Mouse (Mus musculus) kidney, postnatal 10 days (tissue): ENCODE data around the gene Cttnbp2.

Experiments
- DNase-seq: peaks from one replicate; pipeline ENCODE4 v3.0.0; 2021; ENCODE audit warnings: mixed read lengths

The Cttnbp2 gene

GRCm38 (mm10) chr6:18514480-18515352, at the start of gene Cttnbp2:
TSS of gene Cttnbp2 (minus strand) at chr6:18514843.
- peak; percentile 89 for DNase-seq

DNA sequence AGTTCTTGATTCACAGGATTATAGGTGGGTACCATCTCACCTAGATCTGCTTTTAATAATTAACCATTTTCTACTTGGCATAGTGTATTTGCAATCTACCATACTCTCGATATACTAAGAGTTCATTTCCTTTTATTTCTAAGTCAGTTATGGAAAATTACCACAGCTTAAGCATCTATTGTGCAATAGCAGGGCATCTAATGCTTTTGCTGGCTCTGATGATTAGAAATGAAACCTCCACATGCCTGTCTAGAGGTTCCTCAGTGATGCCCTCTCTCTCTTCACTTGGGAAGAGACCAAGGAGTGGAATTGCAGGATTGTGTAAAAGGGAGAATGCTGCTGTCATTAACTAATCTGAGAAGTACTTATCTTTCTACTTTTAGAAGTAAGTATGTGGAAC, 44.4 kb upstream of the Cttnbp2 start:
- DNase-seq, result no peak

DNA sequence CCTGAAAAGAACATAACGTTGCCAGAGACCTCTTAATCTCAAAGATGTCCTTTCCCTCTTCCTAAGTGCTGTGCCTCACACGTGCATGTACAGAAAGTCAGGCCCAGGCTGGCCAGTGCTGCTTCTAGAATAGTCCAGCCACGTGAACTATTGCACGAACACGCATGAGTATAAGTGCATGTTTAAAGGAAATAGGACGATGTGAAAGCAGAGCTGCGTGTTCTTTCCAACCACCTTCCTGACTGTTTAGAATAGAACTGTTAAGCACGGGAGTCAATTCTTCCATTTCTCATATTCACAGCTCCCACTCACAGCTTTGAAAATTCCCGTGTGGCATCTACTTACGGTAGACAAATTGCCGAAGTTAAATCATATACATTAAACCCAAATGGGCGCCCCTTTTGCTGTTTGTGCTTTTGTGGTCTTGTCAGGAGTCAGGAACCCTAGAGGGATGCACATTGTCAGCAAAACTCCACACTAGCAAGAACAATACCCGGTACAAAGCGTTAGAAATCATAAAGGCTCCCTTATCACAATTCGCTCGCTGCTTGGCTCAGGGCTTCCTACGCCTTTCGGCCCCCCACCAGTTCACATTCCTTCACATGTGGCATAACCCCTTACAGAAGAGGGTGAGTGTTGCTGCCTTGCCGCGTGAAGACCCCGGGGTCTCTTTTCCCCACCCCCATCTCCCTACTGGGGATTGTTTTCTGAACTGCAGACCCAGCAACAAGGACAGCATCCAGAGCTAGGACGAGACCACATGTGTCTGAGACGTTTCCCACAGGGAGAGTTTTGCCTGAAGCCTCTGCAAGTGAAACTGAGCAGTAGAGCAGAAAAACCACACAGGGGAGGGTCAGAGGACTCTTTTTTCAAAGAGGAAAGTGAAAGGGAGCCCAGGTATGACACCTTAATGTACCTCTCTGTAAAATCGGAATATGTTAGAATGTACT, 33.1 kb upstream of the Cttnbp2 start:
- DNase-seq, result no peak

- DNase-seq, result peak; percentile 27
These were observed 29.2 kb upstream of the Cttnbp2 start for GRCm38 (mm10) chr6:18543878-18544277.

DNA sequence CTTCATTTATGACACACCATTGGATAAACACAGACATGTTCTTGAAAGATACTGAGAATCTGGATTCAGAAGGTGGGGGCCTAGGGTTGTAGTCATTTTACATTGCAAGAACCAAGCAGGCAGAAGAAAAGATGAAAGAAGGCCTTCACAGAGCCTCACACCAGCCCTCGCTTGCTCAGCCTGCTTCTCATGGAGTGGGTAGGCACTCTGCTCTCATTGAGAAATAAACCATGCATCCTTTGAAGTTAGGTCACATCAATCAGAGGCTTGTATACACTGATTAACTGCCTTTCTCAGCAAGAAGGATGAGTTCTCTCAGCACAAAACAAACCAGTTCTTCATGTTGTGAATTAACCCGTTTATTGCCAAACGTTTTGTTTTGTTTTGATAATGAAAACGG, 25.8 kb upstream of the Cttnbp2 start:
- DNase-seq, result no peak

DNA sequence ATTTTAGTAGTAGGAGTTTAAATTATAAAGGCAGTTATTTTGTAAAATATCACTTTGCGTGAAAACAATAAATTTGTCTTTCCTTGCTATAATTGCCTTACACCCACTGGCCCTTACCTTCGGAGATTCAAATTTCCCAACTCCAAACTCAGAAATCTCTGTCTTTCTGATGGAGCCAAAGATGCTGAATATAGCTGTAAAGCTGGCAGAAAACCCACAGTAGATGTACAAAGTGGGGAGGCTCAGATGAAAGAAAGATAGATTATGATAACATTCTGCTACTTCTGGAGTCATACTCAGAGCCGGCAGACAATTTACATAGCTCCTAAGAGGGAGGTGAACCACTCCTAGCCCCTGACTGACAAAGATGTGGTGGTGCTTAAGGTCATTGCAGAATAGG, 15.8 kb upstream of the Cttnbp2 start:
- no peak for DNase-seq

DNA sequence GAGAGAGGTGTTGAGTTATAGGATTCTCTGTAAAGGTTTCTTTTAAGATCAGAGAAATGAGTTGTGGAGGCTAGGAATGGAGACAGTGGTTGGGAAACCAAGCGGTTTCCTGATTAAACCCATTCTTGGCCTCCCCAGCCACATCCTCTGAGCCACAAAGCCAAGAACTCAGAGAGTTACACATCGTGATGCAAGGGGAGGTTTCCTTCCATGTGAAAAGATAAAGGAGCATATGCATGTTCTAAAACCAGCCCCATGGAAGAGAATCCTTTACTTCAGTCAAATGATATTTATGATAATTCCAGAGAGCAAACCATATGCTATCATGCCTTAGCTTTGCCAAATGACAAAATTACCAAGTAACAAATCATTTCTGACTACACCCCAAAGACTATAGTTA, 3.0 kb upstream of the Cttnbp2 start:
- no peak for DNase-seq

- DNase-seq, result peak; percentile 39
These were observed 801 bp downstream of the Cttnbp2 start for GRCm38 (mm10) chr6:18513611-18514473.

- DNase-seq, result no peak
These were observed 2.8 kb downstream of the Cttnbp2 start for GRCm38 (mm10) chr6:18511886-18512285.

DNA sequence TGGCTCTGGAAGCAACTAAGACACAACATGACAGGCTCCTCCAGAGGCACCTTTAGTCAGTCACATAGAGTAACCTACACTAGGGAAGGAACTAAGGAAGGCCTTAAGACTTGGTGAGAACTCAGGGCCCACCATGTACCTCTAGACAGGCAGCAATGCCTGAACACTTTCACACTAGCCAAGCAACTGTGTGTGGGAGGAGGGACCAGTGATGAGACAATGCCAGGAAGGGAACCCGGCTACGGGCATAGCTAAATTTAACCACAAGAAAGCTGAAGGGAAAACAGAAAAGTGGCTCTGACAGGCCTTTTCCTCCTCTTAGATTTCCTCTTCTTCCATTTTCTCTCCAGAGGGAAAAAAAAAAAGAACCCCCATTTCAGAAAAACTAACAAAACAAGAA, 6.6 kb downstream of the Cttnbp2 start:
- peak; percentile 27 for DNase-seq

DNA sequence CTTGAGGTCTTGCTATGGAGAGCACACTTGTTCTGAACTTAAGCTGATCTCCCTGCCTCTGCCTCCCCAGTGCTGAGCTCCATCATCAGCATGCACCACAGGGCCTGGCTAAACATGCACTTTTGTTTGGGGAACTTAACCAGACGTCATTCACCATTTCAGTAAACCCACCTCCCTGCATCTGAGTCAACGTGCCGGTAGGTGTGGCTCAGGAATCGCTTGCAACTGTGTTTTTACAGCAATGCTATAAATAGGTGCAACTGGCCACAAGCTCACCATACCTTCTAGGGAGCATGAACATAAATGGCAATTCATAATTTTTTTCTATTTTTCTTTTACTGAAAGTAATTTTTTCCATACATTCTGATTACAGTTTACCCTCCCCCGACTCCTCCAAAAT, 14.8 kb downstream of the Cttnbp2 start:
- no peak for DNase-seq

GRCm38 (mm10) chr6:18492977-18493376, 21.7 kb downstream of the Cttnbp2 start:
- no peak for DNase-seq

GRCm38 (mm10) chr6:18492248-18492901, 22.3 kb downstream of the Cttnbp2 start:
- no peak for DNase-seq

DNA sequence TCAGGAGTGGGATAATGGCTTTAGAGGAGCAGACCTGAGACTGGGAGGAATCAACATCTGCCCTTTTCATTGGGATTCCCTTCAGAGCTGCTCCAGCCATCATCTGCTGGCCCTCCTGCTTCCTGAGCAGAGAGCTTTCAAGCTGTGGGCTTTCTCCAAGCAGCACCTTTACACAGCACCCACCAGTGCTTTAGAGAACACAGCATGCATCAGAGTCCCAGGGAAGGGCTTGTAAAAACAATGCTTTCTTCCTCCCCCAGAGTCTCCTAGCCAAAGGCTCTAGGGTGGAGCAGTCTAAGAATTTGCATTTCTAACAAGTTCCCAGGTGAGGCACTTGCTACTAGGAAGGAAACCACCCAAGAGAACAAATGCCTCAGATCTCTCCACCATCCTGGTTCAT, 29.6 kb downstream of the Cttnbp2 start:
- DNase-seq, result no peak

GRCm38 (mm10) chr6:18484061-18484460, 30.6 kb downstream of the Cttnbp2 start:
- no peak for DNase-seq

DNA sequence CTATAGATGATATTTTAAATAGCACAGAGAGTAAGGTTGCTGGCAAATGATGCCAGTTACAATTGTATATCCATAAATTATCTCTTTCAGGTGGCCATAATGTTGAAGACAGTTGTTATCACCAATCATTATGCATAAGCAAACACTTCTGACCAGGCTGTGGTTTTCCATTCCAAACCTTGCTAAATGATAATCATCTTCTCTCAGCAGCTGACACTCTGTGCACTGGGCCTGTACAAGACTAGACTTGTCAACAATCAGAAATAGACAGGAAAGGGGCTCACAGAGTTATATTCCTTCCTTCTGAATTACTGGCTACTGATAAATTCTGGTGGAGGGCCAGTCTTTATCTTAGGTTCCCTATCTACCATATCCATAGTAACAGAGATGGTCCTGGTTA, 32.1 kb downstream of the Cttnbp2 start:
- DNase-seq, result no peak

DNA sequence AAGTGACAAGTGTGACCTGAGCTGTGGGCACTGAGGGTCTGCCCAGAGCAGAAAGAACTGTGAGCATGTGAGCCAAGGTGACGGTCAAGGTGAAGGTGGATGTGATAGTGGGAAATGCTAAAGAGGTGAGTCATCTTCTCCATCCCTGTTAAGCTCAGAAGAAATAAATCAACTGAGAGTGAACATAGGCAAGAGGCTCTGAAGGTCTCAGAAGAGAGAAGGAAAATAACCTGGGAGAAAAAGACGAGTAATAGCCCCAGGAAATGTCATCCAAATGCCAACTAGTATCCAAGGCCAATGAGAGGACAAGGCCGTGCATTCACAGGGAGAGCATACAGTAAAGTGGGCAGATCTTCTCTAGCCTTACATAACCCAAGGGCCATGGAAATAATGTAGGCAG, 32.9 kb downstream of the Cttnbp2 start:
- no peak for DNase-seq

DNA sequence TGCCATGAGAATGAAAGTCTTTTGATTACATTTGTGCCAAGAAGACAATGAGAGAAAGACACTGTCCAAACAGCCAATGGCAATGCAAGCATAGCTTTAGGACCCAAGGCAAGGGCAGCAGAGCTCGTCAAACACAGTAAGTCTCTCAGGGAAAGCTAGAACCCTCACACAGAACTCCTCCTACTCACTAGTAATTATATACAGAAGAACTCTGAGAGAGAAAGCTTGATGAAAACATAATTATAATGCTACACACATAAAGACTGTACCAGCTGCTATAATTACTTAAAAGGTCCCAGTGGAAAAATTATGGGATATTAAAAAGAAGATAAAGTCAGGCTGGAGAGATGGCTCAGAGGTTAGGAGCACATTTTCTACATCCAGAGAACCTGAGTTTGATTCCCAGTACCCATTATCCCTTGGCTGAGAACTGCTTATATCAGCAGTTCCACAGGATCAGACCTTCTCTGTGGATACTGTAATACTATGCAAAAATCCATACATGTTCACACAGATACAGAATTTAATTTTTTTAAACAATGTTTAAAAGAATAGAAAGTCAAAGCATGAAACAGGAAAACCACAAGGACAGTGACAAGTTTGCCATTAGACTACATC, 37.2 kb downstream of the Cttnbp2 start:
- DNase-seq, result no peak

DNA sequence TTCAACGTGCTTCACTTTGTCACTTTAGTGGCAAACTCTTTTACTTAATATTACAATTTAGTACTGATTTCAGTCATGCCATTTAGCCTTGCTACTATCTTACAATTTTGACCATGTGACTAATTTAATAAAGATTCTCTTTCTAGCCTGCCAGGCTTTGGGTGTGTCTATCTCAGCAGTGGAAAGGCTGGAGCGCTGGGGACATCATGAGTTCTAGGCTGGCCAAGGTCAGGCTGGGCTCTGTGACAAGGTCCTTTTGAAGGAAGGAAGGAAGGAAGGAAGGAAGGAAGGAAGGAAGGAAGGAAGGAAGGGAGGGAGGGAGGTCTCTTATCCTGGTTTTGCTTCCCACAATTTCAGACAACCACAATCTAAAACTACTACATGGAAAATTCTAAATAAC, 39.7 kb downstream of the Cttnbp2 start:
- no peak for DNase-seq

DNA sequence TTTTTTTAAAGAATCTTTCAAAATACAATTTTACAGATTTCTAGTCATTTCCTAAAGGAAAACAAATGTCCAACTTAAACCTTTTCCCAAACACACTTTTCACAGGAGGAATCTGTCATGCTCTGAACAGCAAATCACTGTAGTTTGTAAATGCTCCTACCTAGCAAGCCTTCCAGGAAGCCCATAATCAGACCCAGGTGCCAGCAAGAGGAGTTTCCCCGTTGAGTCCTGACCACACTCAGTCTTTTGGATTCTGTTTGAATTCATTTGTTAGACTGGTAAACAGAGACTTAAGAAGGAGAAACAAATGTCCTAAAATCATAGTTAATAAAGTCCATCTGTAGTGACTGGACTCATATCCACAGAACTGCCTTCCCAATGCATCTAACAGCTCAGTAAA, 40.1 kb downstream of the Cttnbp2 start:
- no peak for DNase-seq

- DNase-seq, result no peak
These were observed 45.4 kb downstream of the Cttnbp2 start for GRCm38 (mm10) chr6:18469206-18469605.

DNA sequence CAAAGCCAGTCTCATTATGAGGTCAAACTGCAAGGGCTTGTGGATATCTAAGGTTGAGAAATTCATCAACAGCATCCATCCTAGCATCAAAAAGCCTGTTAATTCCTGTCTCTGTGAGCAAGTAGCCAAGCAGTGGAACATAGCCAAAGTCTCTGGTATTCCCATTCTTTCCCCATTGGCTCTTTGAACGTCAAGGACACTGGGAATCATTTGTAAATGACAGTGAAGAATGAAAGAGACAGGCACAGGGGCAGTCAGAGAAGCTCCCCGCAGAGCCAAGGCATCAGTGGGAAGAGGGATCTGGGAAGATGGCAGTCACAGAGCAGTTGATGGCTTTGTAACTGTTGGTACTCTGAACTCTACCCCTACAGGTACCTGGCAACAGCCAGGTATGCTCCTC, 46.9 kb downstream of the Cttnbp2 start:
- DNase-seq, result no peak
